Mouse (Mus musculus): ENCODE measurements at regions not wholly inside any gene's neighbourhood (a gene's known extent, or its start where the extent isn't known, plus 50 kb on each side); places are given as distances from the start of the nearest gene placed in this dataset.

DNA sequence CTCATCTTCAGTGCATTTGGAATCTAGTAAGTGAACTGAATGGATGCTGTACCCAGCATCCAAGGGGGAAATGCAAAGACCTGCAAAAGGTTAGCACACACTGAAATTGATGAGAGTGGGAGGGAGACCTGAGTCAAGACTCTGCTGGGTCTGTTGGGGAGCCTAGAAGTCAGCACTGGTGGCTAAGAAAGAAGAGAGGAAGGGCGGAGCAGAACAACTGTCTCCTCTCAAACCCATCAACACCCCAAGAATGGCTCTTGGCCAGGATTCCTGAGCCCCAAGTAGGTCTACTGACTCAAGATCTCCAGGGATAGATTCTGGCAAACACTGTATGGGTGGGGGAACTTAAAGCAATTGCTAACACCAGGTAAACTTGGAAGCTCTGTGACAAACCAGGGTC, 57.7 kb upstream of the Prickle1 start:
- H3K36me3 ChIP-seq (ENCODE audit: insufficient read depth, low read length), result no peaks in the 10 kb centered on the region
- no peaks in the 10 kb centered on the region for H3K27me3 ChIP-seq (ENCODE audit: insufficient read depth, low read length)
- TF ChIP-seq CTCF (IDR thresholded peaks at IDR 0.05; ENCODE audit: low read depth), result no peak
- no peaks in the 10 kb centered on the region for H3K9me3 ChIP-seq (ENCODE audit: low read length)
- DNase-seq (ENCODE audit: low spot score) (no peak), ATAC-seq (no peak)
- peaks cover 5% of the 10 kb centered on the region; the same call in 1 of the 2 replicates for H3K4me1 ChIP-seq (ENCODE audit: insufficient read depth, low read length)
- H3K4me3 ChIP-seq (ENCODE audit: low read length), result no peak overlapping the region
- no peak overlapping the region for H3K4me2 ChIP-seq (ENCODE audit: low read depth, low read length)
- 100% methylated on average over 1 of the region's 1 CpGs for WGBS
- no peak overlapping the region for H3K27ac ChIP-seq
- H3K9ac ChIP-seq (replicated peaks; ENCODE audit: low read length), result no peak overlapping the region

DNA sequence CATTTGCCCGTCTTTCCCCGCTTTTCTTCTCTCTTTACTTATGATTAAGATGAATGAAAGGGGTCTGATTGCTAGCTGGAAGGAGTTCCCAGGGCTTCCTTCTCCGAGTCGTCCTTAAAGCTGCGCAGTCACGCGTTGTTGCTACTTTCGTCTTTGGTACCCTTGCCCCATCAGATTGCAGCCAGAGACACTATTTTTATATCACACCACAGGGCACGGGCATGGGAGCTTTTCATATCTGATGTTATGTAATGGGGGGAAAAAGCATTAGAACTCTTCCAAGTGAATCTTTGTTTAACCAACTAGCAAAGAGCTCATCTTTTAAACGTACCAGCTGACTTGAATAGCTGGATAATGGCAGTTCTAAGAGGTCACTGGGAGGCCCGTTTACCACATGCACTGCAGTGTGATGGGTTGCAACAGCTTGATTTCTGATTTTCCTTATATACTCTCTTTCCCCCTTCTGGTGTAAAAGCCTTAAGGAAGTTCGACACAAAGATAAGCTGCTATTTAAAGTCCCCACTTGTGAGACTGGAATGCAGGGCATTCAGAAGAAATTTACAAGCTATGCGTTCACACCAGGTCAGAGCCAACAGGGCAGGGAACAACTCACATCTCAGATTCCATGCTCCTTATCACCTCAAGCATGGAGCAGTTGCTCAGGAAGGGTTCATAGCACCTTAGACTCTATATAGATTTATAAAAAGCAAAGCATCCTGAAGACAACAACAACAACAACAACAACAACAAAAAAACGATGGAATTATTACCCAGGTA, 55.5 kb upstream of the Prickle1 start:
- H3K4me2 ChIP-seq (ENCODE audit: low read depth, low read length), result no peak overlapping the region
- no peaks in the 10 kb centered on the region for H3K36me3 ChIP-seq (ENCODE audit: insufficient read depth, low read length)
- H3K4me1 ChIP-seq (ENCODE audit: insufficient read depth, low read length), result no peaks in the 10 kb centered on the region
- no peak overlapping the region for H3K9ac ChIP-seq (replicated peaks; ENCODE audit: low read length)
- H3K4me3 ChIP-seq (ENCODE audit: low read length), result no peak overlapping the region
- ATAC-seq (no peak), DNase-seq (ENCODE audit: low spot score) (no peak)
- H3K9me3 ChIP-seq (ENCODE audit: low read length), result no peaks in the 10 kb centered on the region
- no peak overlapping the region for H3K27ac ChIP-seq
- no peaks in the 10 kb centered on the region for H3K27me3 ChIP-seq (ENCODE audit: insufficient read depth, low read length)
- 78% methylated on average over 14 of the region's 14 CpGs for WGBS
- no peak for TF ChIP-seq CTCF (IDR thresholded peaks at IDR 0.05; ENCODE audit: low read depth)

DNA sequence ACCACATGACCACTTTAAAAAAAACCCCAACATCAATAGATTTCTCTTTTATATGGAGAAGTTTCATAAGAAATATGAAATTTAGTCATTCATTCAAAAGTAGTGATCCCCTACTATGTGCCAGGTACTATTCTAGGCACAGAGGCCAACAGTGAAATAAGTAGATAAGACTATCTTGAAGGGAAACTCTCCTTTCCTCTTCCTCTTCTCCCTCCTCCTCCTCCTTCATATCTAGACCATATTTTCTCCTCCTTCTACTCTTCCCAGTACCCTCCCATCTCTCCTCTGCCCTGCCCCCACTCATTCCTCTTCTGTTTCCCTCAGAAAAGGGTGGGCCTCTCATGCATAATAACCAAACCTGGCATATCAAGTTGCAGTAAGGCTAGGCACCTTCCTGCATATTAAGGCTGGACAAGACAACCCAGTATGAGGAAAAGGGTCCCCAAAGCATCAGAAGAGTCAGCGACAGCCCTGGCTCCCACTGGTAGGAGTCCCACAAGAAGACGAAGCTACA, 54.4 kb upstream of the Prickle1 start:
- no peaks in the 10 kb centered on the region for H3K27me3 ChIP-seq (ENCODE audit: insufficient read depth, low read length)
- no peak for ATAC-seq
- TF ChIP-seq CTCF (IDR thresholded peaks at IDR 0.05; ENCODE audit: low read depth), result no peak

DNA sequence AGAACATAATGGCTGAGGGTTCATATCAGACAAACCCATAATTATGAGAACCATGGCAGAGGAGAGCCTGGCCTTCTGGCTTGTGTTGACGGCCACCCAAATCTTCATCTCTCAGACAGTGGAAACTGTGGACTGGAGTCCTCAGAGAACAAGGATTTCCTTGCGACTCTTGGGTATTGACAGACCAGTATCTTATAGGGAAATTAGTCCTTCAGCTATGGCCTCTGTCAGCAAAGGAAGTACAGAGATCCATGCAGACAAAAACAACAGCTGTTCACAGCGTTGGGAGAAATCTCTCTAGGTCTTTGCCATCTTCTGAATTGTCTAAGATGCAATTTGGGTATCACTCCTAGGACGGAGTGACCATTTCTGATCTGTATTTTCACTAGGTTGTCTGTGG, 53.0 kb upstream of the Prickle1 start:
- no peak overlapping the region for H3K9ac ChIP-seq (replicated peaks; ENCODE audit: low read length)
- no peaks in the 10 kb centered on the region for H3K4me1 ChIP-seq (ENCODE audit: insufficient read depth, low read length)
- 88% methylated on average over 4 of the region's 4 CpGs for WGBS
- H3K9me3 ChIP-seq (ENCODE audit: low read length), result no peaks in the 10 kb centered on the region
- H3K36me3 ChIP-seq (ENCODE audit: insufficient read depth, low read length), result no peaks in the 10 kb centered on the region
- no peak overlapping the region for H3K27ac ChIP-seq
- H3K4me3 ChIP-seq (ENCODE audit: low read length), result no peak overlapping the region
- no peak for ATAC-seq
- no peaks in the 10 kb centered on the region for H3K27me3 ChIP-seq (ENCODE audit: insufficient read depth, low read length)
- TF ChIP-seq CTCF (IDR thresholded peaks at IDR 0.05; ENCODE audit: low read depth), result no peak
- no peak overlapping the region for H3K4me2 ChIP-seq (ENCODE audit: low read depth, low read length)
- DNase-seq (ENCODE audit: low spot score), result no peak

More for the DNA sequence above, 54.4 kb upstream of the Prickle1 start:
- H3K4me1 ChIP-seq (ENCODE audit: insufficient read depth, low read length), result no peaks in the 10 kb centered on the region
- no peak for DNase-seq (ENCODE audit: low spot score)
- 81% methylated on average over 2 of the region's 2 CpGs for WGBS
- H3K4me2 ChIP-seq (ENCODE audit: low read depth, low read length), result no peak overlapping the region
- no peak overlapping the region for H3K9ac ChIP-seq (replicated peaks; ENCODE audit: low read length)
- H3K4me3 ChIP-seq (ENCODE audit: low read length), result no peak overlapping the region
- no peak overlapping the region for H3K27ac ChIP-seq
- H3K9me3 ChIP-seq (ENCODE audit: low read length), result no peaks in the 10 kb centered on the region
- H3K36me3 ChIP-seq (ENCODE audit: insufficient read depth, low read length), result no peaks in the 10 kb centered on the region

DNA sequence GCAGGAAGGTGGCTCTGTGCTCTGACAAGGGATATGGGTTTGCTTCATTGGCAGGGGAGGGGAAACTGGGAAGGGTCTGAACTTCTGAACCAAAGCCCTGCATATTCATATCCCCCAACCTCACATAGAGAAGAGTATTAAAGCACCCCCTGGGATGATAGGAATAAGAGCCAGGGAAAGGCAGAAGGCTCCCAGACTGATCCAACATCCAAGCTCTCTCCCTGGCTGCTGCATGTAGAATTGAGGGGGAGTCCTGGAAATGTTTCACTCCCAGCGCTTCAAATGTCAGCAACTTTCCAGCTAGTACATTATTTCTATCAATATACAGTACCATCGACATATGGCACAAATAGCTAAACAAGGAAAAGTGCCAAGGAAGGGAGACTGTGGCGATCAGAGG, 51.1 kb upstream of the Prickle1 start:
- WGBS, result 83% methylated on average over 3 of the region's 3 CpGs
- ATAC-seq, result no peak

DNA sequence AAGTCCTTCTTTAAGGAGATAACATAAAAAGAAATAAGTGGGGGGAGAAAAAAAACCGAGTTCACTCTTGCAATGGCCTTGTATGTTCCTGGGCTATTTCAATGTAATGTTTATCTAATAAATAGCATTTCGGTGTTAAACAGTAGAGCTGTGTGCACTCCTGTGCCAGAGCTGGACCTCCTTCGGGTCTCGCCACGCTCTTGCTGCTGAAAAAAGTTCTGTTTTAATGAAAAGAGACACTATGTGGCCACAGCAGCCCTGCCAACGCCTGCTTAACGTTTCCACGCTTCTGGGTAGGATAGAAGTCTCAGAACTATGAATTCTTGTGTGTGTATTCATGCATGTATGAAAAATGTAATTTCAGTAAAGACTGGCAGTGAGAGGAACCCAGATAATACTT, 50.3 kb upstream of the Prickle1 start:
- Histone ChIP-seq H3K9ac (replicated peaks; ENCODE audit: low read length) (no peak overlapping the region), H3K4me1 (ENCODE audit: insufficient read depth, low read length) (no peaks in the 10 kb centered on the region), H3K27ac (no peak overlapping the region), H3K27me3 (ENCODE audit: insufficient read depth, low read length) (no peaks in the 10 kb centered on the region), H3K9me3 (ENCODE audit: low read length) (no peaks in the 10 kb centered on the region), H3K4me3 (ENCODE audit: low read length) (no peak overlapping the region), H3K4me2 (ENCODE audit: low read depth, low read length) (no peak overlapping the region), H3K36me3 (ENCODE audit: insufficient read depth, low read length) (no peaks in the 10 kb centered on the region)
- WGBS, result 62% methylated on average over 8 of the region's 8 CpGs
- DNase-seq (ENCODE audit: low spot score), result no peak
- ATAC-seq, result no peak
- TF ChIP-seq CTCF (IDR thresholded peaks at IDR 0.05; ENCODE audit: low read depth), result no peak

More for the DNA sequence above, 51.1 kb upstream of the Prickle1 start:
- TF ChIP-seq CTCF (IDR thresholded peaks at IDR 0.05; ENCODE audit: low read depth), result no peak
- no peak overlapping the region for H3K27ac ChIP-seq
- no peak overlapping the region for H3K4me3 ChIP-seq (ENCODE audit: low read length)
- H3K4me1 ChIP-seq (ENCODE audit: insufficient read depth, low read length), result no peaks in the 10 kb centered on the region
- no peaks in the 10 kb centered on the region for H3K36me3 ChIP-seq (ENCODE audit: insufficient read depth, low read length)
- no peaks in the 10 kb centered on the region for H3K27me3 ChIP-seq (ENCODE audit: insufficient read depth, low read length)
- no peak overlapping the region for H3K9ac ChIP-seq (replicated peaks; ENCODE audit: low read length)
- H3K9me3 ChIP-seq (ENCODE audit: low read length), result no peaks in the 10 kb centered on the region
- no peak overlapping the region for H3K4me2 ChIP-seq (ENCODE audit: low read depth, low read length)
- no peak for DNase-seq (ENCODE audit: low spot score)
